Mouse (Mus musculus) spleen, postnatal 36 days (tissue): ENCODE measurements around the gene Tle6.

ENCODE experiments used
- DNase-seq, 2 experiments: peaks; one replicate each; pipeline ENCODE4 v3.0.0; 2022; ENCODE audit warnings: low spot score in 2 of 2, mixed read lengths in 1 of 2

Tle6 gene

DNA sequence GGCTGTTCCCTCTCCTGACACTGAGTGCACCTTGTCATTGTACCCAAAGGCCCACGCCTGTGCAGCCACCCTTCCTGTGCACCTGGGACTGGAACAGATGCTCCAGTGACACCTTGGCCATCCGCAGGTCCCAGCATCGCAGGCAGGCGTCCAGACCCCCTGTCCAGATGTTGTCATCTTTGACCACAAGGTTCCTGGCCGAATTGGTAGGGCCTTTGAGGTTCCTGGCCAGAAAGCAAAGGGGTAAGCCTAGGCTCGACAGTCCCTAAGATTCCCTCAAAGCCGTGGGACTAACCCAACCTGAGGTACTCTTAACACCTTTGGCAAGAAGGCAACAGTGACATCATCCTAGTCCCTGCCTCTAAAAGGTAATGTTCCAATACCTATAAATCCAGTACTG, 8.2 kb downstream of the Tle6 start:
- DNase-seq: no peak

DNA sequence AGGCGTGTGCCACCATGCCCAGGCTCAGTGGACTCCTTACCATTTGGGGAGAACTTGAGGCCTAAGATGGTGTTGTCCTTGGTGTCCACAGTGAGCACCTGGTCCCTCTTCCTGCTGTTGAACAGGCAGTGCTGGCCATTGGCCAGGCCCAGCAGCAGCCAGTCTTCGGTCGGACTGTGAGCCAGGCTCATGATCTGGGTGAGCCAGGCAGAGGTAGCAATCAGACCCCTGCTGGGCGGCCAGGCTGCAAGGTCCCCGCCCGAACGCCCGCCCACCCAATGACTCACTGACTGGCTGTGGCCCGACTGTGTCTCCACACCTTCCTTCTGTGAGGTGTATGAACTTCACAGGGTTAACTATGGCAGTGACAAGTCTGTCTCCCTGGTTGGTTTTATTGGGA, 9.0 kb downstream of the Tle6 start:
- no peak for DNase-seq

DNA sequence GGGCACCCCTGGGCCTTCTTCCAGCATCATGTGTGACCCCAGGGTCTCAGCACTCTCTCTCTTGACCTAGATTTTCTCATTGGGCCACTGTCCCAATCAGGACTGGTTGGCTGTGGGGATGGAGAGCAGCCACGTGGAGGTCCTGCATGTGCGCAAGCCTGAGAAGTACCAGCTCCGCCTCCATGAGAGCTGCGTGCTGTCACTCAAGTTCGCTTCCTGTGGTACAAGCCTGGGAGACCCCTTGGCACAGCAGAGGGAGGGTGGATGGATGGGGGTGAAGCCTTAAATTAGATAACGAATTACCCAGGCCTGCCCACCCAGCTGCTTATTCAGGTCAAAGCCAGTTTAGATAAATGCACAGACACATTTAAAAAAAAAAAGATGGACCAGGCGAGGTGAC, 12.1 kb downstream of the Tle6 start:
- DNase-seq: no peak

DNA sequence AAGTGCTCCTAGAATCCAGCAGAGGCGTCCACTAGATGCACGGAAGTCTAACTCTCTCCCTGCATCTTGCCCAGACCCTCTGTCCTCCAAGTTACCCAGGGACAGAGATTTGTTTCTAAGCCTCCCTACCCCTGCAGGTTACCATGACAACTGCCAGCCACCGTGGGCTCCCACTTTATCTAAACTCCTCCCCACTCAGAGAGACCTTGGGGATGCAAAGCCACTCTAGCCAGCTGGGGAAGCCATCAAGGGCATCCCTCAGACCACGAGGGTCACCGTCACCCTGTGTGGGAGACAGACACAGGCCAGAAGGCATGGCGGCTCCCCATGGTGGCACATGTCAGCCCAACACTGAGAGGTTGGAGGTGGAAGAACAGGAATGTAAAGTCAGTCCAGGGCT, 17.5 kb downstream of the Tle6 start:
- no peak for DNase-seq

DNA sequence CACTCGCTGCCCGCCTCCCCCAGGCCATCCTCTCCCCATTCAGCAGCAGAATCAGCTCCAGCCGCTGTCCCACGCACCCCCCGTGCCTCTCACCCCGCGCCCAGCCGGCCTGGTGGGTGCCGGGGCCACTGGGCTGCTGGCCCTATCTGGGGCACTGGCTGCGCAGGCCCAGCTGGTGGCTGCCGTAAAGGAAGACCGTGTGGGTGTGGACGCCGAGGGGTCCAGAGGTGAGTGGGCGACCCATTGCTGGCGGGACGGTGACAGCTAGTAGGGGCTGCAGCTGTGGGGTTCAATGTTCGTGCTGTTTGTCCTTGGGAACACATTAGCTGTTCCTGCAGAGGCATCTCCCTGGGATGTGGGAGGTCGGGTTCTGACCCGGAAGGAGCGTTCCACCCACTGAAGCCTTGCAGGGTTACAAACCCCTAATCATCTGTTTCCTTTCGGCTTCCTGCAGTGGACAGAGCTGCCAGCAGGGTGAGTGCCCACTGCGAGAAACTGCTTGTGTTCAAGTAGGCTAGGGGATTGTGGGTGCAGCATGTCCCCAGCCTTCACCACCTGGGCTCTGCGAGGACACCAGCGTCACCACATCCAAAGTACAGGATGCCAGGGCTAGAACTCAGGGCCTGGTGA, 20.3 kb downstream of the Tle6 start:
- DNase-seq: peak in 1 of 2 experiments; percentile 41

DNA sequence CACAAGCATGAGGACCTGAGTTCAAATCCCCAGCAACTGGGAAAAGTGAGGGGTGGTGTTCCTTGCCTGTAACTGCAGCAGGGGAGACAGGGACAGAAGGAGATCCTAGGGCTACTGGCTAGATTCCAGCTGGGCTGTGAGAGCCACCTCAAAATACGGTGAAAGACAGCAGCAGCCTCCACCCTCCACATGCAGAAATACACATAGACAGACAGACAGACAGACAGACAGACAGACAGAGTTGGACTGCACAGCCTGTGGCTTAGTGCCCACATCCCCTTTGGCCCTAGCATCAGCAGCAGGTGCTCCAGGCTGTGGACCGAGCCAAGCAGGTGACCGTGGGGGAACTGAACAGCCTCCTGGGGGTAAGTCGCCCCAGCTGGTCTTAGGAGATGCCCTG, 20.9 kb downstream of the Tle6 start:
- no peak for DNase-seq

DNA sequence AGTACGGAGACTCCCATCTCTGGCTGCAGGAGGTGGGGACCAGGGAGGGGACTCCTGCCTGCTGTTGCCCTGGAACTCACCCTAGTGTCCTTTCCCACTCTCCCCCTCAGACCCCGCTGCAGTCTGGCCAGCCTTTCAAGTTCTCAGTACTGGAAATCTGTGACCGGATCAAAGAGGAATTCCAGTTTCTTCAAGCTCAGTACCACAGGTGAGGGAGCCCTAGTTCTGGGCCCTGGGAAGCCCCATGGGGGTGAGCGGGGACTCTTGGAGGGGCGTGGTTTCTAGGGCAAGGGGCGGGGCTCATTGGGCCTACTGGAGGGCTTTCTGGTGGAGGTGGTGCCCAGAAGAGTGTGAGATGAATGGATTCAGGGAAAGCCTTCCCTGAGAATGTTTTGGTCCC, 25.2 kb downstream of the Tle6 start:
- DNase-seq: peak in 1 of 2 experiments; percentile 46

DNA sequence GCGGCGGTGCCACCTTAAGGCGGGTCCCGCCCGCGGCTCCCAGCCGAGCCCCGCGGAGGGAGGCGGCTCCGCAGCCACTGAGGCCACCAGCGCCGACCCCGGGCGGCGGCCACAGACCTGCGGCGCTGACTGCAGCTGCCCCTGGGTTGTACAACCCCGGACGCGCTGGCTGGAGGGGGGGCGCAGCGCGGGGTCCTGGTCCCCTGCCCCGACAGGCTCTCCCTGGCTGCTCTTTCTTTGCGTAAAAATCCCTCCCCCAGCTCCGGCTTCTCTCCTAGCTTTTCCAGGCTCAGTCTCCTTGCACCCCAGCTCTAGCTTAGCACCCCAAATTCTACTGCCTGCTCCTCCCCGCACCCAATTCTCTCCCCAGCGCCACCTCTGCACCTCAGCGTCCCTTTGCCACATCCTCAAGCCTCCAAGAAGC, 25.7 kb downstream of the Tle6 start:
- DNase-seq: no peak

DNA sequence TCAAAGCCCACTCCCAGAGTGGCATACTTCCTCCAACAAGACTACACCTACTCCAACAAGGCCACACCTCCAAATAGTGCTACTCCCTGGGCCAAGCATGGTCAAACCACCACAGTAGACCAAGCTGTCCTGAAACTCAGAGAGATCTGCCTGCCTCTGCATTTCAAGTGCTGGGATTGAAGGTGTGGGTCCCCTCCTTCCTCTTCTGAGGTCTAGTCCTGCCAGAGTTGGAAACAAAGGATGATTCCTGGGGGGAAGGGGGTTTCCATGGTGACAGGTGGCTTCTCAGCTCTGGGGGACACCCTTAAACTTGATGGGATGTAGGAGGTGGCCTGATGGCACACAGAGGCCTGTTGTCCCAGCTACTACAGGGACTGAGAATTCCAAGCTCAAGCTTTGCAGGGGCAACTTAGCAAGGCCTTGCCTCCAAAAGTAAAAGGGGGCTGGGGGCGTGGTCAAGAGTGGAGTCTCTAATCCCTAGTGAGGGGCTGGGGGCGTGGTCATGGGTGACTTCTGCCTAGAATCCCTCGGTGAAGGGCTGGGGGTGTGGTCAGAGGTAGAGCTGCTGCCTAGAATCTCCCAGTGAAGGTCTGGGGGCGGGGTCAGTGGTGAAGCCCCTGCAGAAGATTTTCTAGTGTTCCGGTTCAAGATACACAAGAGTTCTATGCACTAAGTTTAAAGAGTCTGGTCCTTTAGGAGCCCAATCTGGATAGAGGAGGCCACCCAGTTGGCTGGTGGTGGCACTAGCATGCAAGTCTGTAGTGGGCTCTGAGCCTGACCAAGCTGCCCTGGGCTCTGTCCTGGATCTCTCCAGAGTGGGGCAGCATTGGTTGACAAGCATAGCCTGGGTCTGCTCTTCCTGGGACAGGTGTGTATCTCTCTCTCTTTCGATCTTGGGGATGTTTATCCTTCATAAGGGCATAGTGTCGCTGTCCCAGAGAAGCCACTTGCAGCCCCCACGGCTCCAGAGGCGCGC, 26.5 kb downstream of the Tle6 start, which contains the start of gene Tle2:
Tle2 (plus strand) TSS at position 481 of the 976 bp plus-strand sequence.
- DNase-seq: no peak

DNA sequence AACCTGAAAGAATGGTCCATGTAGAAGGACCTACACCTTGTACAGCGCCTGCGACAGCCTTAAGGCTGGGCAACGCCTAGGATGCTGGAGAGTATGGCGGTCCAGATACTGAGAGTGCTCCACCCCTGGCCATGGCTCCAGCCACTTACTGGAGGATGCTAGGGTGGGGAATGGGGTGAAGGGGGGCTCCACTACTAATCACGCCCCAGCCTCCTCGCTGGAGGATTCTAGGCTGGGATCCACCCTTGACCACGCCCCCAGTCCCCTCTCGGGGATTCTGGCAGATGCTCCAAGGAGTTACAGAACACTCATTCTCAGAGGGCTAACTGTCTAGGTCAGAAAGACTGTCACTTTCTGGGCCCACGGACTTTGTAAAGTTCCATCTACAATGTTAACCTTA, 27.9 kb downstream of the Tle6 start:
- no peak for DNase-seq

DNA sequence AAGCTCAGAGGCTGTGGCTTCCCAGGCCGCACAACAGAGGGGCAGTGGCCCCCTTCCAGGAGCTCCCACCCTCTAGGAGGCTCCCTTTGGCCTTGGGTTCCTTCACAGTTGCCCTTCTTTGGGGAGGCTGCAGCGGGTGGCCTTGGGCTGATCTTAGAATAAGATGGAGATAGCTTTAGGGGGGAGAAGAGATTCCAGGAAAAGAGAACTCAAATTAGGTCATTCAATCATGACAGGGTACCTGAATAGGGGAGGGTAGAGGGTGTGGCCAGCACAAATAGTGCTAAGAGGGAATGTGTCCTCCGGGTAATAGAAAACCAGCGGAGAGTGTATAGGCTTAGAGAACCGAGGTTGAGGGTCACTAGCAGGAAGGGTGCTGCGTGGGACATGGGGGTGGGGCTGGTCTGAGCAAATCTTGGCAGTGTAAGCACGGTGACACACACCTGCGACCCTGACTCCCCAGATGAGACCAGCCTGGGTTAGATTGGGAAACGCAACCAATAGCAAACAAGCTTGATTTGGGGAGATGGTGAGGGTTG, 28.7 kb downstream of the Tle6 start:
- DNase-seq: no peak

DNA sequence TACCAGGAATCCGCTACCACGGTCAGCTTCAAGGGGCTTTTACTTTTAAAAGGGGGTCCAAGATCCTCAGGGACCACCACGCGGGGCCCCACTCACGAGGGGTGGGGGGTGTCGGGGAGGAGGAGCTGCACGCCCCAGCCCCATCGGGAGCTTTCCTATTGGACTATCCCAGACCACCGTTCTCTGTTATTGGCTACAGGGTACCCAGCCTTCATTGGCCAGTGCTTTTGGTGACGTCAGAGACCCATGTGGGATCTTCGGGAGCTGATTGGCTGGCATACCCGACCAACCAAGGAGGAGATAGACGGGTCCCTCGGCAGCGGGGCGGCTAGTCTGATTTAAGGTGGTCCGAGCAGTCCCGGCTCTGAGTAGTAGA, 29.4 kb downstream of the Tle6 start:
- peak; percentile 96 to 97 for DNase-seq

DNA sequence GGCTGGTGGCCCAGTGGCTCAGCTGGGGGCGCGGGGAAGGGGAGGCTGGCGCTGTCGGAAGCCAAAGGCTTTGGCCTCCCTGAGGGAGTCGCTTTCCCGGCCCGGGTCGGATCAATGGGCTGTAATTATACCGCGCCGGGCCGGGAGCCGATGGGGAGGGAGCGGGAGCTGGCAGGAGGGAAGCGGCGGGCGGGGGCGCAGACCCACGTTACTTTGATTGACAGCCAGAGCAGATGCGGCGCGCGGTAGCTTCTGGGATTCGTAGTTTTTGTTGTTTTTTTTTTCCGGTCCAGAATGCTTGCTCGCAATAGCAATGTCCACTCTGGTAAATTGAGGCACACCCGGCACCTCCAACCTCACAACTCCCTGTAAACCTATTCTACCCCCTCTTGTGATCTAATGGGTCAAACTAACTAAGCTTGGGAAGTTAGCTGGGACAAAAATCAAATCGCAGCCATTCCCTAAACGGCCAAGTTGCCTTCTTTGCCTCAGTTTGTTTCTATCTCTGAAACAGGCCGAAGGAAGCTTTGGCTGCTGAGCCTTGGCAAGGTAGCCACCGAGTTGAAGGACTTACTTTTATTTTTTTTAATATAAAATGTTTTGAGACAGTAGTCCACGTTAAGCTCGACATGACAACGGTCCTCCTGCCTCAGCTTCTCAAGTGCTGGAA, 29.9 kb downstream of the Tle6 start:
- peak; percentile 80 to 81 for DNase-seq

DNA sequence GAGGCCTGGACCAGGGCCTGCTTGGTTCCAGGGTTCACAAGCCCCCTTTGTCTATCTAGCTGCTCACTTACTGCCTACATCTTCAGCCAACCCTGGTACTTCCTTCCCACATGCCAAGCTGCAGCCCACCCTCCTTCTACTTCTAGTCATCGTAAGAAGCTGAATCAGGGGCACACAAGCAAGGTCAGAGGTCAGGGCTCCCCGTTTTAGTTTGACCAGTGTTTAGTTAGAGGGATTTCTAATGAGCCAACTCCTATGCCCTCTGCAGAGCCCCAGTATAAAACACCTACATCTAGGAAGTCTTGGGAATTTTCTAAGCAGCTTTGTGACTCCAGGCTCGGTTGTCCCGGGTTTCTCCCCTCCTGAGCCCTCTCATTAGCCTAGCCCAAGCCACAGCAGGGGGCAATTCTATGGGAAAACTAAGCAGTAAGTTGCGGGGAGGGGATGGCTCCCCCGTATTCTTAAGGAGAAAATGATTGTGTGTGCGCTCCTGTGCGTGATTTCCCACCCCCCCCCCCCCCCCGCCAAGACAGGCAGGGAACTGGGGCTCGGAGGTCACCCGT, 30.6 kb downstream of the Tle6 start:
- DNase-seq: no peak

DNA sequence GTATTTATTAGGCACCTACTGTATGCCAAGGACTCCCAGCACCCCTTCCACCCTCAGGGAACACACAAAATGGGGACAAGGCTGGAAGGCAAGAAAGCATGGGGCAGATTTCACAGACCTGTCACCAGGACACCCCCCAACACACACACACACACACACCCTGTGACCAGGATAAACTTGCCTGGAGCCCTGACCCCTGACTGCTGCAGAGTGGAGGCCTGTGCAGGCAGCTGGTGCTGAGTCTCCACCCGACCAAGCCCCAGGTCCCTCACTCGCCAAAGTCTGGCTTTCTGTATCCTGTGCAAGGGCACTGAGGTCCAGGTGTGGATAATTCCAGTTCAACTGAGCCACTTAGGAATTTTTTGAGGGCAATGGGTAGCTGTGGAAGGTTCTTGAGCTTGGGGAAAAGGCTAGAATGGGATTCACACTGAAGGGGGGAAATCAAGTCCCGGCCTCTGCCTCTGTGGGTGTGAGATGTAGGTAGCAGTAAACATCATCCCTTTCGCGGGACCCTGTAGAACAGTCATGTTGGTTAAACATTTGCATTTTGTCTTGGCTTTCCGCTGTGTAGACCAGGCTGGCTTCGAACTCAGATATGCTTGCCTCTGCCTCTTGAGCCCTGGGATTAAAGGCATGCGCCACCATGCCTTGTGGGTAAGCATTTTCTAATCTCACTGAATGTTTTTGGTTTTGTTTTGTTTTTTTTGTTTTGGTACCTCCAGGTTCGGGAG, 31.2 kb downstream of the Tle6 start:
- DNase-seq: no peak

DNA sequence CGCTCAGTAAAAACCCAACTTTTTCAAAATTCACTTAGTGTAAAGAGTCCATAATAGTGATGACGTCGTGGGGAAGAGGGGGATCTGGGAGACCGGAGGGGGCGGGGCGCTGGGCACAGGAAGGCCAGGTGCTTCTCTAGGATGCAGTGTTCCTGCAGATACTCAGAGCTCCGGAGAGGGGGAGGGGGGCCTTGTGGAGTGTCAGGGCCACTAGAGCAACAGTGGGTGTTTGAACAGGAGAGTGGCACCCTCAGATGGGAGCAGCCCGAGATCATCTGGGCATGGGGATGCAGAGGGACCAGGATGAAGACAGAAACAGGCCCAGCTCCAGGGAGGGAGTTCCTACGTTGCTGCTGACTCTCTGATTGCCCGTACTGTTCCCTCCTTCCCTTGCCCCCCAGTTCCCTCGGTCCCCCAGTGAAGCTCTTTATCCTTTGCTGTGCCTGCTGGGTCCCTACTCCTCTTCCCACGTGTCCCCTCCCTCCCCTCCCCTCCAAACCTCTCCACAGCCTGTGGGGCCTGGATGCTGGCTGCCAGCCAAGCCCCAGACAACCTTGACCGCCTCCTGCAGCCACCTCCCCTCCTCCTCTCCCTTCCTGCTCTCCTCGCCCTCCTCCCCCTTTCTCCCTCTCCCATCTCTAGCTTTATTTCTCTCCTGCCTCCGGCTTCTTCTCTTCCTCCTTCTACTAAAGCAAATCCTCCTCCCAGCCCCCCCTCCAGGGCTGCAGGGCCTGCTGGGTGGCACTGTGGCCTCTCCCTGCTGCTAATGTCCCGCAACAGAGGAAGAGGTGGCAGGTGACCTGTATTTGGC, 32.3 kb downstream of the Tle6 start:
- DNase-seq: no peak

DNA sequence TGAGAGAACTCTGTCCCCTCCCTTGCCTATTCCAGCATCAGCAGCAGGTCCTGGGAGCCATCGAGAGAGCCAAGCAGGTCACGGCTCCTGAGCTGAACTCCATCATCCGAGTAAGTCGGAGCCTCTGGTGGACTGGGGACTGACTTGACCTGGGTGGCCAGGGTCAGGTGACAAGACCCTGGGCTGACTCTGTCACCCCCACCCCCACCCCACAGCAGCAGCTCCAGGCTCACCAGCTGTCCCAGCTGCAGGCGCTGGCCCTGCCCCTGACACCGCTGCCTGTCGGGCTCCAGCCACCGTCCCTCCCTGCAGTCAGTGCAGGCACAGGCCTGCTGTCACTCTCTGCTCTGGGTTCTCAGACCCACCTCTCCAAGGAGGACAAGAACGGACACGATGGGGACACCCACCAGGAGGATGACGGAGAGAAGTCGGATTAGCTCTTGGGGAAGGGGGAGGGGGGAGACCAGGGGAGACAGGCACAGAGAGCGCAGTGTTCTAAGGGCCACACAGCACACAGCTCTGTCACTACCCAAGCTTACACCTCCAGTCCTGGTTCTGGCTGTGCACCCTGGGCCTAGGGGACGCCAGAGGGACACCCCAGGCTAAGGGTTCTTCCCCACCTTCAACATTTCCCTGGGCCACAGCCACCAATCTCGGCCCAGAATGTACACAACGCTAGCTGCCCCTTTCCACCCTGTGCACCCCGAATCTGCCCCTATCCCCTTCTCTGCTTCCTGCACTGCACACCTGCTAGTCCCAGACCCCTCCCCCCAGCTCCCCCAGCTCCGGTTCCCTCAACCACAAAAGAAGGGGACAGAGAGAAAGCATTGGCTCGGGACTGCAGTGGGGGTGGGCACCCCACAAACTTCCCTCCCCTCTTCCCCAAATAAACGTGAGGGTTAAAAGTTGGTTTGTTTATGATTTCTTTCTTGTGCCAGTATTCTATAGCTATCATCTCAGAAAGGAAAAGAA, 35.3 kb downstream of the Tle6 start:
- DNase-seq: no peak

DNA sequence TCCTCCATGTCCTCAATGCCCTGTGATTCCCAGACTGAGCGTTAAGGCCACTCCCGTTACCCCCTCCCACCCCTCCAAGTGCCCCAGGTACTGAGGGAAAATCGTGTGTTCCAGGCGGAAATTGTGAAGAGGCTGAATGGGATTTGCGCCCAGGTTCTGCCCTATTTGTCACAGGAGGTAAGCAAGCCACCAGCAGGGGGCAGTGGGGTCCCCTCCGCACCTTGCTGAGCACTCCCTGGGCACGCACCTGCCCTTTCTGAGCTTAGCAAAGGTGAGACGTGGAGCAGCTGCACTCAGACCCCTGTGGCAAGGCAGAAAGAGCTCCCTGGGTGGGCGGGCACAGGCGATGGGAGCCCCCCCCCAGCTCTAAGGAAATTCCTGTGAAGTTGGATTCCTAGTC, 36.1 kb downstream of the Tle6 start:
- peak in 1 of 2 experiments; percentile 56 for DNase-seq

DNA sequence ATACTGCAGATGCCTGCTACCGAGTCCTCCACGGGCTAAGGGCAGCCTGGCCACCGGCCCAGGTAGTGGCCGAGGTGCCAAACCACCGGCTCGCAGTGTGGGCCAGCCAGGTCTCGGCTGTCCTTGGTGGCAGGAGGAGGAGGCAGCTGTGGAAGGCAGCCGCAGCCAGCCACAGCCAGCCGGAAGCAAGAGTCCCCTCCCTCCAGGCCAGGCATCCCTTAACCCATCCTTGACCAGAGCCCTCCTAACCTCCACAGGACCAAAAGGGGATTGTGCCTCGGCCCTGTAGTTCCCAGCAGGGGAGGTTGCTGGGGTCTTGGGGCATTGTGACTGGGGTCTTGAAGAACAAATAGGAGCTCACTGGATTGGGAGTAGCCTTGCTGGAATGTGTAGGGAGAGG, 36.7 kb downstream of the Tle6 start:
- DNase-seq: no peak
